Mouse (Mus musculus) layer of hippocampus, postnatal 36 days (tissue): ENCODE data around the gene Scamp4. TPM values are rescaled to one million over a fixed set of nuclear protein-coding genes. Genes with fewer than 3 reads are reported as not detected.
"Not testable (repeated sequence)": the region's sequence is repeated elsewhere in the genome, so short reads cannot be mapped to it uniquely, and the experiment has no call there.

ENCODE experiments used
- DNase-seq, 2 experiments: peaks; one replicate each; pipeline ENCODE4 v3.0.0; 2022
- total RNA-seq, 2 experiments: library from RNA; stranded (reverse); gene quantifications; 2 replicates each; pipeline ENCODE4 v1.2.3; 2021

The Scamp4 gene
- total RNA-seq, 2 experiments from 2014 or later, result 41.8 to 44.9 TPM

DNA sequence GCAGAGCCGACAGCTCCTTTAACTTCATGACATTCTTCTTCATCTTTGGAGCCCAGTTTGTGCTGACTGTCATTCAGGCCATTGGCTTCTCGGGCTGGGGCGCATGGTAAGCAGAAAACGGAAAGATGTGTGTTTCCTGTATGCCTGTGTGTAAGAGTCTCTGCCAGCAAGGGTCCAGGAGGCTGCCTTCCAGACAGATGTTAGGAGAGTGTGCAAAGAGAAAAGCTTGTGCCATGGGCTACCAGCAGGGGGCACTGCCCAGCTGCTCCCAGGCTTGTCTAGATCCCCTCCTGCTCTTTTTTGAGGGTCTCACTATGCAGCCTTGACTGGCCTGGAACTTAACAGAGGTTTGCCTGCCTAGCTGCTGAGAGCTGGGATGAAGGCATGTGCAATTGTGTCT lies 8.4 kb downstream of the Scamp4 start:
- DNase-seq, result no peak

DNA sequence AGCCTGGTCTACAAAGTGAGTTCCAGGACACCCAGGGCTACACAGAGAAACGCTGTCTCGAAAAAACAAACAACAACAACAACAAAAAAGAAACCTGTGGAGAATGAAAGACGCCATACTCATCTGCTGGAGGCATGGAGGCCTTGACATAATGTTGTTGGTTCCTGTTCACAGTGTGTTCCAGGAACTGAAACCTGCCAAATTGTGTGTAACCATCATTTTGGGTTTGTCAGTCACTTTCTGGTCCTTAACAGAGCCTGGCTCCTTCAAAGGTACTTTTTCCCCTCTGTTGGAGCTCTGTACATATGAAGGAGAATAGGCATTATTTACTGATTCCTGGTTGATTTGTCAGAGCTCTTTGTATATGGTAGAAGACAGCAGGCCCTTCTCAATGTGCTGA lies 9.2 kb downstream of the Scamp4 start:
- no peak for DNase-seq

DNA sequence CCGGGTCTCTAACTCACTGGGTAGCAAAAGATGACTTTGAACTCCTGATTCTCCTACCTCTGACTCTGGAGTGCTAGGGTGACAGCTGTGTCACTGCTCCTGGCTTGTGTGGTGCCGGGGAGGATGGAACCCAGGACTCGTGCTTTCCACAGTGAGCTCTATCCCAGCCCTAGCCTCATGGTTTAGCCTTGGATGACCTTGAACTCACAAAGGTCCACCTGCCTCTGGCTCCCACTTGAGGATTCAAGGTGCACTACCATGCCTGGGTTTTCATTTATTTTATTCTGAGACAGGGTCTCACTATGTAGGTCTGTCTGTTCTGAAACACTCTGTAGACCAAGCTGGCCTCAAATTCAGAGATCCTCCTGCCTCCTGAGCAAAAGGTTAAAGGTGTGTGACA lies 11.1 kb downstream of the Scamp4 start:
- no peak for DNase-seq

DNA sequence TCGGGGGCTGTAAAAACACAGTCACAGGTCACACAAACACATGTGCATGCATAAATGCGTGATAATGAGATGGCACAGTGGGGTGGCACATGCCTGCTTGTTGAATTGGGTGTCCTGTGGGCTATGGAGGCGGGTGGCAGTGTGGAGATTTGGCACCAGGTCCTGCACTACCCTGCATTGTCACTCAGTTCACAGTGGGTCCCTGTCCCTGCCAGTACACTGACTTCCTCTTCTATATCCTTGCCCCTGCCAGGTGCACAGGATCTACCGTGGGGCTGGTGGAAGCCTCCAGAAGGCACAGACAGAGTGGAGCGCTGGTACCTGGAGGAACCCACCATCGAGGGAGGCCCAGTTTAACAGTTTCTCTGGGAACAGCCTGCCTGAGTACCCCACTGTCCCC lies 11.7 kb downstream of the Scamp4 start:
- no peak for DNase-seq

DNA sequence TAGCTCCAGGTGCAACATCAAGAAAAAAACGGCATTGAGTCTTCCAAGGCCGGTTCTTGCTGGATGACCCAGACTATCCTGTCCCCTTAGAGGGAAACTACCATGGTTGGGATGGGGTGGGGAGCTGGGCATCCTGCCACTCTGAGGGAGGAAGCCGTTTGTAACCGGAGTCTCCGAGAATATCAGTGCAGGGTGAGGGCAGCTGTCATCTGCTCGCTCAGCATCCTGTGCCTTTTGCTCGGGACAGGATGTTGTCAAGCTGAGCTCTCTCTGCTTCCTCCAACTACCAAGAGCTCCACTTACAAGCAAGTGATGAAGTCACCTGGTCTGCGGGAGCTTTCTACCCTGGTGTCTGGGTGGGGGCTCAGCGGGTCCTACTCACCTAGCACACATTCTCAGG lies 15.5 kb downstream of the Scamp4 start:
- DNase-seq, result no peak

DNA sequence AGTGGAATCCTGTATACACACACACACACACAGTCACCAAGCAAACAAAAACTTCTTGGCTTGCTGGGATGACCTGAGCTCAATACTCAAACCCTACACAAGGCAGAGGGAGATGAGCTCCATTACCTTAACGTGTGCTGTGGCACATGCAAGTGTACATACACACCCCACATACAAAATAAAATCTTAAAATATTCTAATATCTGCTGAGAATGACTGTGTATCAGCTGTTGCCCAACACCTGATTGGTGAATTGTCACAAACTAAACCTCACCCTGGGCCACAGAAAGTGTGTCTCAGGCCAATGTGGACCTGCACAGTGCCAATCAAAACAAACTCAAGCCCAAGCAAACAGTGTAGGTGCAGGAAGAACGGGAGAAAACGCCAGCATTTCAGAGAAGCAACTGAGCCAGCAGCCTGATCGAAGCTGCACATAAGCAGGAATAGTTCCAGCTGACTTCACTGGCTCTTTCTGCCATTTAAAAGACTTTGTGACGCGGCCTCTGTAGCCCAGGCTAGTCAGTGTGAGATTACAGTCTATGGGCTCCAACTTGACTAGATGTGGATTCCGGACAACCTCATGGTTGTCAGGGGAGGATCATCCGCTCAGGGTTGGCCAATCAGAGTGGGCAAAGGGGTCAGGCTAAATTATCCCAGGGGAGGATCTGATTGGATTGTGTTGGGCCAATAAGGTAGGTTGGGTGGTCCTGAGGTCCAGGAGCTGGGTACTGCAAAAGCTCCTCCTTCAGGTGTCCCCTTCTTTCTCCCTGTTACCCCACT lies 17.0 kb downstream of the Scamp4 start:
- DNase-seq, result no peak

DNA sequence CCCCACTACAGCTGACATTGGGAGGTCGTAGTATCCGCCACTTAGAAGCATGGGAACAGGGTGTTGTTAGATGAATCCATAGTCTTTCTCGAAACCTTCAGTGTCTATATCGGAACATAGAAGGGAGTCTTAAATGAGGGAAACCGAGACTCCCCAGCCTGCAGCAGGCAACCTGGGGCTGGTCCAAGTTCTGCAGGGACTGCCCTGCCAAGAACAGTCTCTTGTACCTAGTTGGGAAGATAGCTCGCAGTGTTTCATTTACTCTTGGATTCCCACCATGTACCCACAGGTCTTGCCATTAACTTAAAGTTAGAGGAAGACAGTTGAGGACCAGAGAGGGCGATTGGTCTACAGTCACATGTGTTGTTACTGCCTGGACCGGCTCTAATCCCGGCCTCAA lies 17.7 kb downstream of the Scamp4 start:
- DNase-seq, result no peak

DNA sequence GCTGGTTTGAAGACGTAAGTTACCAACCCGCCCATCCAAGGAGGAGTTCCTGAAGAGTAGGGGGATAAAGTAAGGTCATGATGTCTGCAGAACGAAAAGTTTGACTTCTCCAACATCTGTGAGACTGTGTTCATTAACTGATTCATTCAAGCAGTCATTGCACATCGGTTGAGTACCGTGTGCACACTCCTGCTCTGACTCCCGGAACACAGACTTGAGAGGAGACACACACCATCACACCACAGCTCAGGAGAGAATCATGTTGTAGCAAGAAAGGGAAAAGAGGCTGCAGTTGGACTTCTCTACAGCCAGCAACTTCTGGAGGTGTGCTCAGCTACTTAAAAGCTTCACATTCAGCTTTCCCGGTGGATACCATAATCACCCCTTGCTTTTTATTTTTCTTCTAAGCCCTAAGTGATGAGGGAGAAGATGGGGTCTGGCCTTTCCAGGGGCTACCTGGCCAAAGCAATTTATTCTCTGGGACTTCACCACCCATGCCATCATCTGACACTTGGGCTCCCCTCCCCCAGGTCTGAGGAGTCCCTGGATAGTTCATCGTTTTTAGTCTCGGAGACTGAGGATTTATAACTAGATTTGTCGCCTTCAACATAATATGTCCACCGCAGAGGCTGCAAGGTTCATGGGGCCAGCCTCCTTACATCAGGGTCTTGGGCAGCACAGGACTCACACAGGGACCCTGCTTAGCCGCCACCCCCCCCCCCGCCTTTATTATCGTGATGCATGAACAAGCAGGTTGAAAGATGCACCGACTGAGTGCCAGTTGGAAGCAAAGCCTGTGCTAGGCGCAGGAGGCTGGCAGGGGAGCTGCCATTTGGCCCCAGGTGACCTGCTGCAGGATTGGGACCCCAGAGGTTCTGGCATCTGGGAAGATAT lies 18.4 kb downstream of the Scamp4 start:
- no peak for DNase-seq

DNA sequence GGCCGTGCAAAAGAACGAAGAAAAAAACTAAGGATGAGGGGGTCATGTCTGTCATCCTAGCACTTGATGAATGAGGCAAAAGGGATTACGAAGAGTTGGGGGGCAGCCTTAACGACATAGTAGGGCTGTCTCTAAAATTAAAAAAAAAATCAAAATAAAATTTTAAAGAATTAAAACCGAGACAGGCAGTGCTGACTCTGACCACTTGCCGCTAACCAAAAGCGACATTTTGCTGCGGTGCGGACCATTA lies 18.9 kb downstream of the Scamp4 start:
- no peak for DNase-seq

DNA sequence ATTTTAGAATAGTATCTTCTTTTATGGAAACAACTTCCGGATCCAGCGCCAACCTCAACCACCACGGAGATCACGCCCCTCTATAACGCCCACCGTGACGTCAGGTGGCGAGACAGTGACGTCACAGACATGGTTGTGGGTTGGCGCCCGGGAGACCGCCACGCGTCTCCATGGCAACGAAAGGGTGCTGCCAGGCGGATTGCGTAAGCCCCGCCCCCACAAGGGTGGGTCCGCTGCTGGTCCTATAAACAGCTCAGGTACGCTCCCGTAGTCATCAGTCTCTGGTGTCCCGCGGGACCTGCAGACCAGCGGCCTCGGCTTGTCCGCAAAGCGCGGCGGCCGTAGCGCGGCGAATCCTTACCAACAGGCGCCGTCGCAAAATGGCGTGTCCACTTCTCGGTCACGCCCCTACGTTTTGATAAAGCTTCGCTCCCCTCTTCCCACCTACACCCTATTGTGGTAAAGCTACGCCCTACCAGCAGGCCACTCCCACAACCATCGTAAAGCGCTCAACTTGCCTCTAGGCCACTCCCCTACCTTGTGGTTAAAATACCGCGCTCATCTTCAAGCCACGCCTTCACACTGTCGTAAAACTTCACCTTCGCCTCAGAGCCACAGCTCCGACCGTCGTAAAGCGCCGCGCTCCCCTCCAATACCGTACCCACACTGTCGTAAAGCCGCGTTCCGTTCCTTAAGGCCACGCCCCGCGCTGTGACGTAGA lies 19.4 kb downstream of the Scamp4 start:
- DNase-seq, result peak; percentile 99

DNA sequence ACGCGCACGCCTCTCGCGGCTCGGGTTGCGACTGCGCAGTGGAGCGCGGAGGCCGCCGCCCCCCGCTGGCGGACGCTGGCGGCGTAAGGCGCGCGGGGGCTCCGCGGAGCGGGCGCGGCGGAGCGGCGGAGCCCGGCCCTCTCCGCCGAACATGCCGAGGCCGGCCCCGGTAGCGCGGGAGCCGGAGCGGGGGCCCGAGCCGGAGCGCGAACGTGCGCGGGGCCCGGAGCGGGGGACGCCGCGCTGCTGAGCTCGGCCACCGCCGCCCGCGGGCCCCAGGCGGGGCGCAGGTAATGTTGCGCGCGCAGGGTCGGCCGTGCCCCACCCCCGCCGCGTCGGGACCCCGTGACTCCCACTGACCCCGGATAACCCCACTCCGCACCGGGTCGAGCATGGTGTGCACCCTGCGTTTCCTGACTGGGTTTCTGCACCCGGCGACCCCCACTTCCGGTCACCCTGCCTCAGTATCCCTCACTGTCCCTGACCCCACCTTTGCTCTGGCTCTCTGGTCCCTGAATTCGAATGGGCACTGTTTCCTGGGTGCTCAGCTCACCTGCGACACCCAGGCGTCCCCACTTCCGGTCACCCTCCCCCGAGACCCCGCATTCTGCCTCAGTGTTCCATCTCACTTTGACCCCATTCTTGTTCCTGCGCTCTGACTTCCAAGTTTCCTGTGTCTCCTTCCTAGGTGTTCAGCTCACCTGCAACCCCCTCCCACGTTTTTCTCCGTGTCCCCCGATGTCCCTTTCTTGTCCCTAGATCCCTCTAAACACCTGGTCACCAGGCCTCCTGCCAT lies 20.2 kb downstream of the Scamp4 start, which contains the start of gene Csnk1g2:
Csnk1g2 (plus strand) TSS at position 178 of the 796 bp plus-strand sequence.
- peak in 1 of 2 experiments; percentile 57 for DNase-seq

DNA sequence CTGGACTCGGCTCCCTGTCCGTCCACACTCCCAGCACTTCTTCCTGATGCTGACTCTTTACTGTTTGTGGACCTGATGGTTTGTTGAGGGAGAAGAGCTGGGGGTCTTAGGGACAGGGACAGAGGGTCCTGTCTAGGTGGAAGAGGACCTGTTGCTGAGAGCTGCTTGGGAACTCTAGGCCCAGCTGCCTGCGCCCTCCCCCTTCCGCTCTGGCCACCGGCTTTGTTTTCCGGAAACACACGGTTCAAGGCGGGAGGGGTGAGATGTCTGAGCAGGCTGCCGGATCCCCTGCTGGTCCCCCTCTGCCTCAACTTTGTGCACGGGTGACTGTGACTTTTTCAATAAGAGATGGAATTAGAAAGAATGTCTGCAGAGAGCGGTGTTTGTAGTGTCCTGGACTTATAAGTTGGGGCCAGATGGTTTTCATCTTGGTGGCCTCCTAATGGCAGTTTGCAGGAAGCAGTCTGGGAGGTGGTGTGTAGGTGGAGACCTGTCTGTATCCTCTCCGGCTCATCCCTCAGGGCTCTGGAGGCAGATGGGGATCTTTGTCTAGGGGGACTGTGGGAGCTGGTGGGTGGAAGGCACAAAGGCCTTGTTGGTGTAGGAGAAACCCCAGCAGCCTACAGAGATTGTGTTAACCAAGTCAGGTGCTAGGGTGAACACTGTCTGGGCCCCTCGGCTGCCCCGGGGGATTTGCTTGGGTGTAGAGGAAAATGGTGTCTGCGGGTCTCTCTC lies 21.0 kb downstream of the Scamp4 start:
- DNase-seq, result peak in 1 of 2 experiments; percentile 36

DNA sequence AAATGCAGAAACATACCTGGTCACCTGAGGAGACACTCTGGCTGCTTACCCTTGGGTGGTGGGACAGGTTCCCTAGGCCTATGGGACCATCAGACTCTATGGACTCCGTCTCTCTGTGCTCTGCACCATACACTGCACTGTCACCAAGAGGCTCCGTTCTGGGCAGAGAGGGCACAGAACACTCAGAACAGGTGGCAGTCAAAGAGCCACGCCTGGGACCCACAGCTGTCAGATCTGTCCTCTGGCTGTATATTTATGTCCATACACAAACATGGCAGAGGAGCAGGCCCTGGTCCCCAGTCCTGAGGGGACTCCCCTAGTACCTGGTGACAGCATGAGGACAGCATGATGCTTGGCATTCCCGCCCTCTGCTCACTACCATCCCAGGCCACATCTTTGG lies 23.1 kb downstream of the Scamp4 start:
- DNase-seq, result no peak

DNA sequence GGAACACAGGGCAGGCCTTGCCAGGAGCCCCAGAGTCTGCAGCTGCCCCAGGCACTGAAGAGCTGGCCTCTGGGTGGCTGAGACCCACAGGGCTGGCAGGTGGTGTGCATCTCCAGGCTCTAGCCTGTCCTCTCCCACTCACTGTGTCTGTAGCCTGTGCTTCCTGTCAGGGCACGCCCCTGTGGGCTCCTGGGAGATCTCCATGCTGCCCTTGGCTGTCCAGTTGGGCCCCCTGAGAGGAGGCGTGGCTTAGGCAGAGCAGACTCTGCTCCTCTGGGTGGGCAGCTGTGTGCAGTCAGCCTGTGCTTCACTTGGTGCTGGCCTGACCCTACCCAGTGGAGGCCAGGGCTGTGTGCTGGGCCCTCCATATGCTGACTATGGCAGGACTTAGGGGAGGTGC lies 25.0 kb downstream of the Scamp4 start:
- DNase-seq, result no peak

DNA sequence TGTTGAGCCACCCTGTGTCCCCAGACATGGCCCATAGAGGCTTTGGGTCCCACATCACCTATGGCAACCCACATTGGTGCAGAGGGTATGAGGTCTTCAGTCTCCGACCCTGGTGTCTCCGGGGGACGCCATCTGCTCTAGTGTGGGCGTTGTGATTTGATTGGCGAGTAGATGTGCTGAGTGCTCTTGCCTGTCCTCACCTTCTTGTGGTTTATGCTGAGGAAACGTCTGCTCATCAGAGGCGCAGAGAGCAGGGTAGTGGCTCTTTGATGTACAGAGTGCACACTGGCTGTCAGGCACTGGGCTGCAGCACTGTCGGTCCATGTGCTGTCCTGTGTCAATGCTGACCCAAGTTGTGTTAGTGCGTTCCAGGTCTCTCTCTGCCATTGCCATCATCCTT lies 26.3 kb downstream of the Scamp4 start:
- no peak for DNase-seq

DNA sequence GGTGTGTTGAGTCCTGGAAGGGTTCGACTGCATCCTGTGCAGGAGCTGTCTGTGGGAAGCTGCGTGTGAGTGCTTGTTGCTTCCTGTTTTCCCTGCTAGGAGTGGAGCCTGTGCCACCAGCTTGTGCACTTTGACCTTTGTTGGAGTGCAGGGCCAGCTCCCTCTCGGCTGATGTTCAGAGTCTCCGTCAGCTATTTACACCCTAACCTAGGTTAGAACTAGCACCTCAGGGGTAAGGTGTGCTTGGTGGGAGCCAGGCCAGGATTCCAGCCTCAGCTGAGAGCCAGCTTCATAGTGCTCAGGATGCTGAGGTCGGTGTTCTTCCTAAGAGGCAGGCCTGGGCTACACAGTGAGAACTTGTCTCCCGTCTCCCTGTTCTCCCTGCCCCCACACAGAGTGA lies 32.7 kb downstream of the Scamp4 start:
- DNase-seq, result no peak

DNA sequence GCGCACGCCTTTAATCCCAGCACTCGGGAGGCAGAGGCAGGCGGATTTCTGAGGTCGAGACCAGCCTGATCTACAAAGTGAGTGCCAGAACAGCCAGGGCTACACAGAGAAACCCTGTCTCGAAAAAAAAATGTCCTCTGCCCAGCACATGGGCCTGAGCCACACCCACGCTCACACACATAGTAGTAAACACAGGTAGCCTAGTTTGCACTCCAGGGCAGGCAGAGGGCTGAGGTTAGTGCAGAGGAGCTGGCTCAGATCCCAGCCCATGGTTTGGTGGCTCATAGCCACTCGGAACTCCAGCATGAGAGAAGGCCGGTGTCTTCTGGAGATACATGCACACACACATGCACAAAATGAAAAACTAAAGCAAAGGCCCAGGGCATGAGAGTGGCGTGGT lies 44.3 kb downstream of the Scamp4 start:
- no peak for DNase-seq

DNA sequence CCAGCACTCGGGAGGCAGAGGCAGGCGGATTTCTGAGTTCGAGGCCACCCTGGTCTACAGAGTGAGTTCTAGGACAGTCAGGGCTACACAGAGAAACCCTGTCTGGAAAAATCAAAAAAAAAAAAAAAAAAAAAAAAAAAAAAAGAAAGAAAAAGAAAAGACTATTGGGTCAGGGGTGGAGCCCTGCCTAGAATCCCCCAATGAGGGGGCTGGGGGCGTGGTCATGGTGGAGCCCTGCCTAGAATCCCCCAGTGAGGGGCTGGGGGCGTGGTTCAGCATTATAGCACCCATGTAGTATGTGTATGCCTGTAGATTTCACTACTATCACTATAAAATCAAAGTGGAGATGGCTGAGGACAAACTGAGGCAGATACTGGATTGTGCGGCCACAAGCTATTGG lies 47.2 kb downstream of the Scamp4 start:
- not testable (repeated sequence) for DNase-seq

DNA sequence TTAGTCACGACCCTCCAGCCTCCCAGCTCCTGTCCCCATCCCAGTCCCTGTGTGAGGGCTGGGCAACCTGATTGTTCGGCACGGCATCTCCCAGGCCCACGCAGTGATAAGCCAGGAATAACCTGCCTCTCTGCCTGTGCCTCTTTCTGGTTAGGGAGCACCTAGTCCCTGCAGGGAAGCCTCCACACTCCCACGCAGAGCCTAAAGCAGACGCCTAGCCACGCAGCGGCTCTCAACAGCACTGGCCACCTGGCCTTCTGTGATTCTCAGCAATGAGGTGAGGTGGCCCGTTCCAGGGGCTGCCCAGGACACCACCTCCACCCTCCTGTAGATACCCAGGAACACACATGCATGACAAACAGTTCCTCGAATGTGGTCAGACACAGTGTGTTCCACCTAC lies 47.7 kb downstream of the Scamp4 start:
- no peak for DNase-seq

DNA sequence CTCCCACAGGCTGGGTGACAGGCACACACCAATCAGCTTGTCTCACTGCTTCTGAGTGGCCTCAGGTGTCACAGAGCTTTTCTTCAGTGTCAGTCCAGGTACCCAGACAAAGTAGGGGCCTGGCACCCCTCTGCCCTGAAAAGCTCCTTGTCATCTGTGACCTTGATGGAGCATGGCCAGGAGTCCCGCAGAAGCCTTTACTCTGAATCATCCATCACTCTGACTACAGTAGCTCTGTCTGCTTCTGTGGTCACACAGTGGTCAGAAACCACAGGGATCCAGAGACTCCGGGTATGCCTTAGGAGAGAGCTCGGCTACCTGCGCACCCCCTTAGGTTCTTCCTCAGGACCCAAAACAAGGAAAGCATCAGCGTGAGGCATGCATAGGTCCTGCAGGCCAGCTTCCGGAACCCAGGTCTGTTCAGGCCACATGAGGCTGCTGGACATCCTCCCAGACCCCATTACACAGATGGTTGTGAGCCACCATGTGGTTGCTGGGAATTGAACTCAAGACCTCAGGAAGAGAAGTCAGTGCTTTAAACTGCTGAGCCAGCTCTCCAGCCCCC lies 50.6 kb downstream of the Scamp4 start:
- no peak for DNase-seq

DNA sequence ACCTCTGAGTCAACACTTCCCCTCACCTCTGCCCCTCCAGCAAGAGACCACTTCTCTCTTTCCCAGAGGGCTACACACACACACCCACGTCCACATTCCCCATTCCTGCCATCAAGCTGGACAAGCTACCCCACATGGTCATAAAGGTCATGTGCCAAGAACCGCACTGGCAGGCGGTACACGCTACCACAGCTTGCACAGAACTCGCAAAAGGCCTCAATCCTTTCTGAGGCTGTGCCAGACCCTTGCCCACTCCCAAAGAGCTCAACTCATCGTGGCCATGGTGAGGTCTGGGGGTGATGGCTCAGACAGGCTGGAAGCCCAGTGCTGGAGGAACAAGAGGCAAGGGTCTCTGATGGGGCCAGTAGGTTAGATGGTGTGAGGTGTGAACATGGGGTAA lies 52.2 kb downstream of the Scamp4 start:
- DNase-seq, result no peak
